Mouse (Mus musculus) urinary bladder, postnatal 25 days (tissue): ENCODE measurements around the gene Creg2.
"Not testable (repeated sequence)": the region's sequence is repeated elsewhere in the genome, so short reads cannot be mapped to it uniquely, and the experiment has no call there.

ENCODE experiments used
- DNase-seq: peaks from one replicate; pipeline ENCODE4 v3.0.0; 2022; ENCODE audit warnings: low spot score

The Creg2 gene

DNA sequence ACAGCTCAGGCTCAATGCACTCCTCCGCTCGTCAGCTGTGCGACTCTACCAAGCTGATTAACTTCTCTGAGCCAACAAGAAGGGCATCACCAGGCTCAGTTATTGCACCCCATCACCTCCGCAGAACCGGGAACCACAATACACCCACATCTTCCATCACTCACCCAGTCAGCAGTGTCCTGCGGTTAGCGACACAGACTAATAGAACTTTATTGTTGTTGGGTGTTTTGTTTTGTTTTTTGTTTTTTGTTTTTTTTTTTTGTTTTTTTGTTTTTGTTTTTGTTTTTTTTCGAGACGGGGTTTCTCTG, at the start of gene Creg2:
Gene Creg2 (minus strand): TSS at position 234 of the 308 bp plus-strand sequence.
- DNase-seq: no peak

DNA sequence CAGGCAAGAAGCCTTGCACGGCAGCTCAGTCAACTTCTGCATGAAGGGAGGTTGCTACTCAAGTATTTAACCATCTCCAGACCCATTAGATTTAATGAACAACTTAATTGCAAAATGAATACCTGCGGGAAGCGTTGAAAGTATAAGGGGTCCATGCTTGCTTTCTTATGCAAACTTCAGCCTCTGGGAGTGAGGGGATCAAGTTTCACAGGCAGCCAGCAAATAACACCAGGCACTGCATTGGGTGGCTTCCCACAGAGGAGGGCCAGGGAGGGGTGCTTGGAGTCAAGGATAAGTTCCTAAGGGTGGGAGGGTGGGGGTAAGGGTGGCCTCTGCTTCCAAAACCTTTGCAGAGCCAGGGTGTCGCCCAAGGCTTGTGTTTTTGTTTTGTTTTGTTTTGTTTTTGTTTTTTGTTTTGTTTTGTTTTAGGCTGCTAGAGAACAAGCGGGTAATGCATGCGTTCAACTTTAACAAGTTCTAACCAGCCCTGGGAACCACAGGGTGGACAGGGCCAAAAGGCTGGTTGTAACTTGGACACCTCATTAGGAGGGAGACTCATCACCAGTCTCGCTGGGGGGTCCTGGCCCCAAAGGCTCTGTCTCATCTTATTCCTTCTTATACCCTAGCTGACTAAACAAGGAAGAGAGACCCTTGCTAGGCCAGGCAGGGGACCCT, 49.5 kb upstream of the Creg2 start:
- no peak for DNase-seq

DNA sequence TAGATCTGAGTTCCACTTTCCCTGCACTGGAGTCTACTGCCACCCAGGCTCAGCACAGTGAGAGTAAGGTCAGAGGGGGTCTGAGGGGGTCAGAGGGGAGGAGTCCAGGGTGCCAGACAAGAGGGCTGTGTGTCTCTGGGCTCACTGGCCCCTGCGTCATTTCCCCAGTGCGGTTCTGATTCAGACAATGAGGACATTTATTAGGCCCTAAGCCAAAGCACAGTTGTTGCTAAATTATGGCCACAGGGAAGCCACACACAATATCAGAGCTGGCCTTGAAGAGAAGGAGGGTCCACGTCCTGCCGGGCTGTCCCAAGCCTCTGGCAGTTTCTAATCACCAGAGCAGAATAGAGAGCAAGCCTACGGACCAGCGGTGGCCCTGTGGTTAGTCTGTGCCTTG, 47.2 kb upstream of the Creg2 start:
- DNase-seq: no peak

DNA sequence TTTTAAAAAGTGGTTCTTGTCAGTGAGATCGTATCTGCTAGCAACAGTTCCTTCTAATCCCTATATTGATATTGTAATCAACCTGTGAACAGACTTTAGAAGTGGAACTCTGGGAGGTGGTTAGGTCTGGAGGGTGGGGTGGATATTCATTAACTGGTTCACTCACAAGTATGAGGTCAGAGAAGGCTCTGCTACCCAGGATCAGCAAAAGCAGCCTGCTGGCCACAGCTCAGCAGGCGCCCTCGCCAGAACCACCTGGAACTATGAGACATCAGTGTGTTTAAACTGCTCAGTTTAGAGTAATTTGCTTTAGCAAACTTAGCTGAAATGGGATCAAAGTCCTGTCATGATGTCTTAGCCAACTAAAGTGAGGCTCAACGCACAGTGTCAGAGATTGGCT, 43.9 kb upstream of the Creg2 start:
- no peak for DNase-seq

DNA sequence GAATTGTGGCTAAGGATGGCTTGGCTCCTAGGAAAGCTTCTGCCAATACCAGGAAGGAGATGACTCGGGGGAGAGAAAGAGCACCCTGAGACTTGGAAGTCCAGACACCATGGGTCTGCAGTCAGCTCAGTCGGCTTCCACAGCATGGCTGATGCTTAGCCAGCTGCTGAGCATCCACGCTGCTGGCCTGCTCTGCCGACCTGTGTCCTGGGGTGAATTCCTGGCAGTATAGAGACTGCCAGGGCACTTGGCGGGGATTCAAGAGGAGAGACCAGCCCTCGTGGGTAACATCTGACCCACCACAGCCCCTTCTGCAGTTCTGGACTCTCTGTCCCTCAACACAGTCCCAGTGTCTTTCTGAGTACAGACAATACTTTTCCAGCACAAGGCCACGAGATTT, 43.5 kb upstream of the Creg2 start:
- DNase-seq: no peak

DNA sequence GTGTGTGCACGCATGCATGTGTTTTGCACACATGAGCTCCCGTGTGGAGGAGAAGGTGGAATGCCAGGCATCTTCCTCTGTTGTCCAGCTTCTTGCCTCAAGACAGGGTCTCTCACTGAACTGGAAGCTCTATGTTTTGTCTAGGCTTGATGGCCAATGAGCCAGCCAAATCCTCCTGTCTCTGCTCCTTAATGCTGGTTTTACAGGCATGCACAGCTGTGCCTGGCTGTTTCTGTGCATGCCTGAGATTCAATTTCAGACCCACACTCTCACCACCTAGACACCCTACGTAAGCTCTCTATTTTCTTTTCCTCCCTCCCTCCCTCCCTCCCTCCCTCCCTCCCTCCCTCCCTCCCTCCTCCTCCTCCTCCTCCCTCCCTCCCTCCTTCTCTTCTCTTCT, 40.7 kb upstream of the Creg2 start:
- DNase-seq: no peak

DNA sequence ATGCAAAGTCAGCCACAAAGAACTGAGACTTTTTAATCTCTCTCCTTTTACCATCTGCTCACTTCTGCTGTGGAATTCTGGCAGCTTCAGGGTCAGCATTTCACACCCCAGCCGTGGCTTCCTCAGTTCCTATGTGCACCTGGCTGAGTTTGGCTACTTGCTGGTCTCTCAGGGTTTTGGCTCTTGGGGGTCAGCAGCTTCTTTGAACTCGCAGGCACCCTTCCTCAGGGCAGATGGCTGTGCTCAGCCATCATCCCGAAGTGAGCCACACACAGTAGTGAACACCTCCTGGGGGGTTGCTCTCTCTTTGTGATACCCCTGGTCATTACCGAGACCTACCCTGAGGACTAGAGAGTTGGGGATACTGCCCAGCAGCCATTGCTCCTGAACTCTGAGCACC, 39.8 kb upstream of the Creg2 start:
- no peak for DNase-seq

DNA sequence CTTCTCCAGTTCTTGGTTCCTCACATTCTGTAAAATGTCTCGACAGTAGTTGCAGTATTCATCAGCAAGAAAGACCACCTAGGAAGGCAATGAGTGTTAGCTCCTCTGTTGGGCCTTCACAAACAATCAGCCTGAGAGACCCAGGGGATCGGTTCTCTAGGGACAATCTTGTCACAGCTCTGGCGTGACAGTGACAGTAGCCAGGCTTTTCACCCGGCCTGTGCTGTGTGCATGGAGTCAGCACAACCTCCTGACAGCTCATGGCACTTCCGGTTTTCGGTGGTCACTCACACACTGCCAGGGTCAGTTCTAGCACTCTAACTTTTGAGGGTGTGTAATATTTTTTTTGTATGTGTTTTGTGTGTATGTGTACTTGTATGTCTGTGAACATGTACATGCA, 37.3 kb upstream of the Creg2 start:
- DNase-seq: no peak

DNA sequence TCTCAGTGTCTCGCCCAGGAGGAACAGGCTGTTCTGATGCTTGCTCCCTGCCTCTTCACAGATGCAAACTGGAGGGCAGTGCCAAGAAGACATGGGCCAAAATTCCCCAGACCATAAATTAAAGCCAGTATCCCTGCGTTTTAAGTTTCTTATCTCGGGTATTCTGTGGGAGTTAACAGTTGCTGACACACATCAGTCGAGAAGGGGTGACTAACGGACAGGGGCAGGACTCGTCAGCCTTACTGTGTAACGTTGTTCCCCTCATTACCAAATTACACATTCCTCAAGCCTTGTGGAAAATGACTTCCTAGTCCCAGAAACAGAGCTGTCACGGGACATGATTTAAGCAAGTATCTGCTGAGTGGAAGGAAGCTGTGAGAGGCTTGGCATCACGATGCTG, 36.0 kb upstream of the Creg2 start:
- no peak for DNase-seq

DNA sequence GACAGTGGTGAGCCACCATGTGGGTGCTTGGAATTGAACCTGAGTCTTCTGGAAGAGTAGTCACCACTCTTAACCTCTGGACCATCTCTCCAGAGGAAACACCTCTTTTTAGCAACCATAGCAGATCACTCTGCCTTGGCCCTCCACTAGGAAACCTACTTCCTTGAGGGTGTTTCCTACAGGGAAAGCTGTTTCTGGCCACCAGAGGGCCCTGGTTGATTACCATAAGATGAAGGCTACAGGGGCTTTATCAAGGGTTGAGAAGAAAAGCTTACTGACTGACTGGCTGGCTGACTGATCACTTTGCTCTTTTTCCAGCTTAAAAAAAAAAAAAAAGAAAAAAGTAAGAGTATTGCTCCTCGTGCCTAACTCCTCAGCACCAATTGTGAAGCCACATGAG, 34.6 kb upstream of the Creg2 start:
- DNase-seq: peak; percentile 60

DNA sequence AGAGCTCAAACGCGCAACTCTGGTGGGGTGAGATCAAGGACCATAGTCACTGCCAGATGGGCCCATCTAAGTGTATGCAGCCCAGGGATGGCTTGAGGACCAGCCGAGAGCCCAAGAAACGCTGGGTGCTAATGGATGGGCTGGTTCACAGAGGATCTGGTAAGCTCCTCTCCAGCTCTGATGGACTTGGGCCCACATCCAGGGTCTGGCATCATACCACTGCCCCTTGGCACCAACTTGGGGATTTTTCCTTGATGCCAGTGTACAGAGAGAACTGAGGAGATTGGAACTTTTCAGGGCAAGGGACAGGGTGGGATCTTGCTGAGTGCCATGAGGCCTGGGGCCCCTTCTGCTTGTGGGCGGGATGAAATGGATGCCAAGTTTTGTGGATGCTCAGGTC, 30.4 kb upstream of the Creg2 start:
- no peak for DNase-seq

DNA sequence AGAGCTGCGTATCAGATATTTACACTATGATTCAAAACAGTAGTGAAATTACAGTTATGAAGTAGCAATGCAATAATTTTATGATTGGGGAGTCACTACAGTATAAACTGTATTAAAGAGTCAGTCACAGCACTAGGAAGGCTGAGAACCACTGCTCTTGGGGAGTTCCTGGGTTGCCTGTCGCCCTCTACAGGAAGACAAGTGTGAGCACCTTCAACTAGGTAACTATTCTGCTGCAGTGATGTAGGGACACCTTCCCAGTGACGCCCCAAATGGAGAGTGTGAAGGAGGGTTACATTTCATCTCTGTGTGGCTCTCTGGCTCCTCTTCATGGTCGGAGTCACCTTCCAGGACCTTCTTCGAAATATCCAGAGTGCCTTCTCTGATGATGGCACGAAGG, 29.3 kb upstream of the Creg2 start:
- no peak for DNase-seq

DNA sequence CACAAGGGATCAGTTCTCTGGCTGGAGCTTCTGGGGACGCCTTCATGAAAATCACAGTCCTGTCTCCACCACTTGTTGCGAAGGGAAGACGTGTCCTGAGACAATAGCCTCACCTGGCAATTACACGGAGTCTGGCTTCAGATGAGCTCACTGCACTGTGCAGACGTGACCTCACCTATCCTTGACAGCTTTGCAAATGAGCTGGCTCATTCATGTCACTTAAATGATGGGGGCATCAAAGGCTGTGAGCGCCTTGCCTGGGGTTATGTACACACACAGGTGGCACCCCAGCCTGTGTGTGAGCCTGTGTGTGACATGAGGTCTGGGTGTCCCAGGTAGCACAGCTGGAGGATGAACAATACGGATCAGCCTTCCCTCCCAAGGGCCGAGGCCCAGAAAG, 27.6 kb upstream of the Creg2 start:
- no peak for DNase-seq

DNA sequence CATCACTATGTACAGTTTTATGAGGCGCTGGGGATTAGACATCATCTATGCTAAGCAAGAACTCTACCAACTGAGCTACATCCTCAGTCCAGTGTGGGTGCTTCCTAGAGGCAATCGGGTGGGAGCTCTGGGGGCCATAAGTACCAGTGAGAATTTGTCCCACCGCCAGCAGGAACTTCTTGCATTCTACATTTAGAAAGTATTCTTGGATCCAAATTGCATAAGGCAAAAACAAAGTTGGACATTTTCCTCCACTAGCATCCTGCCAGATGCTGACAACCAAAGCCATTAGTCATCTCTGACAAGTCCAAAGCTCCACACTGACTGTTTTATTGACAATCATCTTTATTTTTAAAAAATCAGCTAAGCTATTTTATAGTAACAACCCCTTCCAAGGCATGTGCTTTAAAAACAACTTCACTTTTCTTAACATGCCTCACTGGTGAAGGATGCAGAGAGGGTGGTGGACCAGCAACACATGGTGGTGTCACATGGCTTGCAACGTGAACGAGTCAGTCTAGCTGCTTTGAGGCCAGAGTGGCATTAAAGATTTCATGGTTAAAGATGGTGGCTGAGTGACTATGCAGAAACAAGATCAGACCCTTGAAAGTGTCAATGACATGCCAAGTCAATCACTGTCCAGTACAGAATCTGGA, 25.1 kb upstream of the Creg2 start:
- no peak for DNase-seq

DNA sequence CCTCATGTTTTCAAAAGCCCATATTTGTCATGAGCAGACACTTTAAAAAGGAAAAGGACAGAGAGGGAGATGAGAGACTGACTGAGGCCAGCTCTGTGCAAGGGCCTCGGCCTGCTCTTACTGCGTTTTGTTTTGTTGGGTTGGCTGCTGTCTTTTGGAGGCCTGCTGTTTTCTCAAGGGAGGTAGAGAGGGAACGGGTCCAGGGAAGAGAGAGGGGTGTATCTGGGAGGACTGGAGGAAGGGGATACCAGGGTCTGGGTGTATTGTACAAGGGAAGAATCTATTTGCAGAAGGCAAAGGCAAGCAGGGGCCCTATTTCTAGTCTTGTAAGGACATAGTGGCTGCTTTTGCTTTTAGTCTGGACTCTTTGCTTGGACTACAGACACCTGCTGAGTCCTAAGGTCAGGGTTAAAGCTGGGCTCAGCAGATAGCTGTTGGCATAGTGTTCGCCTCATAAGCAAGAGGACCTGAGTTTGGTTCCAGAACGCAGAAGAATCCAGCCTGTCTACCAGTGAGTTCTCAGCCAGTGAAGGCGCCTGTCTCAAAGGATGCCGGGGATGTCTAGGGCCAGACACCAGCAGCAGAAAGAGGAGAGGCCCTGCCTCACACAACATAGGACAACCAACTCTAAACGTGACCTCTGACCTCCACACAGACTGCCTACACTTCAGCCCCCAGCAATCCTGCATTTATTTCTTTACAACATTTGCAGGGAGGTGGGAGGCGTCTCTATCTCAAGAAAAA, 21.3 kb upstream of the Creg2 start:
- no peak for DNase-seq

DNA sequence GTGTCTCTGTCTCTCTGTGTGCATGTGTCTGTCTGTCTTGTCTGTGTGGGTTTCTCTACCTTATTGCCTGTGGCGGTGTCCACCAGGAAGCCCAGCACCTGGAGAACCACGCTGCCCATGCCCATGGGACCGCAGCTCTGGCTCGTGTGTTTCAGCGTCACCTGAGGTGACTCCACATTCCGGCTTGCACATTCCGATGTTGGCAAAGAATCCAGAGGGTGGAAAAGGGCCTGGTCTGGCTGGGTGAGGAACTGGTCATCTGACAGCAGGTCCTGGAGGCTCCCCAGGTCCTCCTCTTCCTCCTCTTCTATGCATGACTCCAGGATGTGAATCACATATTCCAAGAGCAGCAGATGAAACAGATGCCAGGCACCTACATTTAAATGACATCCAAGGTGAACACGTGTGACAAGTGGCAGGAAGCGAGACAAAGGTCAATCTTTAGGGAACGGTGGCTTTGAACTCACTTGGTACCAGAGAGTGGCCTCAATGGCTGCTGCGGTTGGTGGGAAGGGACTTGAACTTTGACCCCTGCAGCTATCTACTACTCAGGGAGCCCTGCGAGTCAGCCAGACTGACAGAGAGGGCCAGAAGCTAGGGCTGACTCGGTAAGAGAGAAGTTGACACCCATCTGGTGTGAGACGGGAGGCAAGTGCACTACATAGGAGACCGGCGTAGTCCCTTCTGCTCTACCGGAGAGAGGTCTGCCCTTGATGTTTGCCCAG, 19.1 kb upstream of the Creg2 start:
- no peak for DNase-seq

DNA sequence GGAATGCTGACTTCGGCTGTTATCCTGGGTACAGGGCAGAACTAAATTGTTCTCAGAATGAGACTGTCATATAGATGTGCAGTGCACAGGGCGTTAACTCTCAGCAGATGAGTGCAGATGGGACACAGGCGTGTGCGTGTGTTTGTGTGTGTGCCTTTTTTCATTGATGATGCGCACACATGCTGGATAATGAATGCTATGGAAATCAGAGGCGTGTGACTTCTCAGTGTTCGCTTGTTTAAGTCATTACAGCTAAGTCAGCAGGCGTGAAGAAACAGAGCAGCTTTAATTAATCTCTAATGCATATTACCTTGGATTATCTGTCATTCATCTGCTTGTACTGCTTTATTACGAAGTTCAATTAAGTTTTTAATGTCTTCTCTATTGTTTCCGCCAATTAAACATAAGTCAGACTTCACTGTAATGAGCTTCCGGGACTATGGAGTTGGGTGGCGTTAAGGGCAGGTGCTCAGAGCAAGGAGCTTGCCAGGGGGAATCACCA, 15.5 kb upstream of the Creg2 start:
- DNase-seq: no peak

DNA sequence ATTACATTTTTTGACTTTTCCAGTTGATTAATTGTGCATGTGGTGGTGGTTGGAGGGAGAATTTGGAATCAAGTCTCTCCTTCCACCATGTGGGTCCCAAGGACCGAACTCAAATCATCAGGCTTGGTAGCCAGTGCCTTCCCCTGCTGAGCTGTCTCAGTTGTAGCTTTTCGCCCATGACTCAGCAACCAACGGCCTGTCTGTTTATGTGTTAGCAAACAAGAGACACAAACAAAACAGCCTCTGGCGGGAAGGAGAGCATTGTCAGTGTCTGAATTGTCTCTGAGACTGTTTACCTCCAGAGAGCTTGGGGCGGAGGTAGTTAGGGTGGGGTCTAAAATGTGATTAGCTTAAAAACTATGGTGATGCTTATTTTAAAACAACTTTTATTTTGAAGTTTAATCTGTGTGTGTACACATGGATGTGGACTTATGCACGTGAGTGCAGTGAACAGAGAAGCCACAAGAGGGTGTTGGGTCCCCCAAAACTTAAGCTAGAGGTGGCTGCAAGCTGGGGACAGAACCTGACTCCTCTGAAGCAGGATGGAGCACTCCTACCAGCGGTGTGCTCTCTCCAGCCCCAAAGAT, 12.9 kb upstream of the Creg2 start:
- DNase-seq: no peak

DNA sequence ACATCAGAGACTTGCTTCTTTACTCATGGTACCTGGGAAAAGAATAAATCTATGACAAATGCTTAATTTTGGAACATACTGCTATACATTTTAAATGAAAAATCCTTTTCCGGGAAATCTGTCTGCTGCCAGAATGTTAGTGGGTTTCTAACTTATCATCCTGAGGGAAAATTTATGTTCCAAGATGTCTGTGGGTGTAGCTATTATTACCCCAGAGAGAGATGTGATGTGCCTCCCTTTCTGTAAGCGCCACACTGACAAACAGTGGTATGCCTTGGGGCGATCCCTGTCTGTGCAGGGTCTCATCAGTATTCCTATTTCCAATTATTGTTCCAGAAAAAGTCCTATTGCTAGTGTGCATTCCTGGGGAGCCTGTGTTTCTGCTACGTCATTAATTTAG, 11.8 kb upstream of the Creg2 start:
- DNase-seq: no peak

DNA sequence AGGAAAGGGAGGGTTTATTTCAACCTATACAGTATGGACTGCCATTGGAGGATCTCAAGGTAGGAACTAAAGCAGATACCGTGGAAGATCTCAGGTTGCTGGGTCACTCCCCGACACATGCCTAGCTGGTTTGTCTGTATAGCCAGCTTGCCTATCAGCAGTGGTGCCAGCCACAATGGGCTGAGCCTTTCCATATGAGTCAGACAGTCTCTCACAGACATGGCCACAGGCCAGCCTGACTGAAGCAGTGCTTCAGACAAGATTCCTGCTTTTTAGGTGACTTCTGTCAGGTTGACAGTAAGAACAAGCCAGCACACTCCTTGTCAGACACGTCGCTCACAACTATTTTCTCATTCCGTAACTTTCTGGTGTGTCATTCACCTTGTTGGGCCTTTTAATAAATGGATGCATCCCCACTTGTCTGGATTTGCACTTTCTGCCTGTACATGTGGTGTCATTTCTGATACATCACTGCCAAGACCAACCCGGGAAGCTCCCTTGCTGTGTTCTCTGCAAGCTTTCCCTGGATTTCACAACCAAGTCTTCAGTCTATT, 5.8 kb upstream of the Creg2 start:
- DNase-seq: no peak

DNA sequence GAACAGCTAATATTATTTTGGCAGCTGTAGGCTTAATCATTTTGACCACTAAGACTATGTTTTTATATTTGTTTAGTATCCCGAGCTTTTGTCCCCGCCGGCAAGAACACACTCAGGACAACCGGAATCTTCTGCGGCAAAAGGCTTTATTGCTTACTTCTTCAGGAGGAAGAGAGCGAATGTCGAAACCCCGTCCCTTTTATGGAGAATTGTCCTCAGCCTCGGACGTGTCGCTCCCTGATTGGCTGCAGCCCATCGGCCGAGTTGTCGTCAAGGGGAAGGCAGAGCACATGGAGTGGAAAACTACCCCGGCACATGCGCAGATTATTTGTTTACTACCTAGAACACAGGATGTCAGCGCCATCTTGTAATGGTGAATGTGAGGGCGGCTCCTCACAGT, 3.6 kb upstream of the Creg2 start:
- not testable (repeated sequence) for DNase-seq

DNA sequence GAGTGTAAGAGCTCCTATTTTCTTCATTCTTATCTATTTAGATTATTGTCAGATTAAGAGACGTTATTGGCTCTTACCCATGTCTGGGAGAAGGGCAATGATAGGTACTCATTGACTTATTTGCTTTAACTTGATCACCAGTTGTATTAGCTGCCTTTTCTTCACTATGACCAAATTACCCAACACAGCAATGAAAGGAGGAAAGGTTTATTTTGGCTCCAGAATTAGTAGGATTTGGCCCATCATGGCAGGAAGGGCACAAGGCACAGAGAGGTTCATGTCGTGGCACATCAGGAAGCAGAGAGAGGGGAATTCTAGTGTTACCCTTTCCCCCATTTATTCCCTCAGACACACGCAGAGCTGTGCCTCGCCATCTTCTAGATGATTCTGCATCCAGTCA, 1.8 kb upstream of the Creg2 start:
- no peak for DNase-seq
